Mouse (Mus musculus) kidney, postnatal 14 days (tissue): ENCODE data around the gene Creb3l1.

Source experiments
- DNase-seq: peaks from one replicate; pipeline ENCODE4 v3.0.0; 2022; ENCODE audit warnings: mixed read lengths

The Creb3l1 gene

DNA sequence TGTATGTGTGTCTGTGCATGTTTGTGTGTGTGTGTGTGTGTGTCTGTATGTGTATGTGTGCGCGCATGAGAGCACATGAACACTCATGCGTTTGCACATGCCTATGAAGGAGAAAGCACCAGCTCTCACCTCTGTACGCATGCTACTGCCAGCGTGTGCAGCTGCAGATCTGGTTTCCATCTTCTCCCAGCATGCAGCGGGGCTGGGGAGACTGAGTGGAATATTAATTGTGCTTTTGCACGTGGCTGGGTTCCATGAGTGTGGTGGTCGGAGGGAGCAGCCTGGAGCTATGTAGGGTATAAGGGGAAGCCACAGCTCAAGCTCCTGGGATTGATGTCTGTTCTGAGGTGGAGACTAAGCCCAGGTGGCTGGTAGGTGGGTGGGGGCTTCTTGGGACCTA, 6.3 kb upstream of the Creb3l1 start:
- DNase-seq: no peak

DNA sequence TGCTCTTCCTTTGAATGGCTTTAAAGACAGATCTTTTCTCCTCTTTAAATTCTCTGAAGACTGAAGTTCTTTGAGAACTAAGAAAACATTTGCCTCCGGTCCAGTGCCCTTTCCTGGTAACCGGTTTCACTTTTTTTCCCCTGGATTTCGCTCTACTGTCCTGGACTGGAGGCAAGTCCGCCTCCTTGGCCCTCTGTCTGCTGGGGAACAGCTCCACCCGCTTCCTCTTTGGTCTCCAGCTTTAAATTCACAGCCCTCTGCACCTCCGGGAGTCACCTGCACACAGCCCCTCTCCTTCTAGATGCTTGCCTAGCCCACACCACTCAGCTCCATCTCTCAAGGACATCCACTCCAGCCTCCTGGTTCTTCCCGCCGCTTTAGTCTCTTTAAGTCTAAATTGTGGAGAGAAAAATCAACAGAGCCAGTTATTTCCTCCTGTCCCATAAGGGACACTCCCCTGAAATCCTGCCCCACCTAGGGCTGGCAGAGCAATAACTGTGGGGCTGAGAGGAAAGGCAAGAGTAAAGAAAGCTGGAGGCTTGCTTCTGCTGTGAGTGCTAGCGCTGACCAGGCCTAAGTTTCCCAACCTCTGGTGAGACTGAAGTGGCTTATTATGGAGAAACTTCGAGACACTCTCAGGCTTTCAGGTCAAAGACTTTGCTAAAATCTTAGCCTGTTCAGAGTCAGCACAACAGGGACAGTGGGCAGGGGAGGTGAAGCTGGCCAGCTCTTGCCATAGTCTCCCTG, 5.3 kb upstream of the Creb3l1 start:
- DNase-seq: no peak

DNA sequence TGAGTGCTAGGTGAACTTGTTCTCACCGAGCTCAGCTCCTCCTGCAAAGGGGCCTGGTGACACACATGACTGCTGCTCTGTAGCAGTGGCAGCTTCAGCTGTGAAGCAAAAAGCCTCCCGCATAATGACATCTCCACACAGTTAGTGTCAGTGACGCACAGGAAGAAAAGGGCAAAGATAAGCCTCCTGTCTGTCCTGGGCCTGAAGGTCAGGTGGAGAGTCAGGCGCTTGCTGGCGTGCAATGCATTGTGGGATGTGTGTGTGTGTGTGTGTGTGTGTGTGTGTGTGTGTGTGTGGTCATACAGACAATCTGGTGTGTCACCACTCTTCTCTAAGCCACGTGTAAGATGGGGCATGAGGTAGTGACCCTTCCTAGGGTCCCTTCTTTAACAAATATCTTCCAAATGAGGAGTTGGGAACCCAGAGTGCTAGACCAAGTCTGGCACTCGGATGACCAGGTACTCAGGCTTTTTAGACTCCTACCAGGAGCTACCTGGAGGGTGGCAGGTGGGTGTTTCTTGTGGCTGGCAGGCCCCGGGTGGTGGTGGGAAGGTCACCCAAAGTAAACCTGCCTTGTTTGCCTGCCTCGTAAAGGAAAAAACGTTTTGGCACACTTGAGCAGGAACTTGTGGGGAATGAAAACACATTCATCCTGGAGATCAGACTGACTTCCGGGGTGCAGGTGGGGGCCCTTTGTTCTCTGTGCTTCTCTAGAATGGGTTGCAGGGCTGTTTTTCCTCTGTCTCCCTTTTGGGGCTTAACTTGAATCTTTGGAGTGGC, 3.7 kb upstream of the Creb3l1 start:
- DNase-seq: no peak

DNA sequence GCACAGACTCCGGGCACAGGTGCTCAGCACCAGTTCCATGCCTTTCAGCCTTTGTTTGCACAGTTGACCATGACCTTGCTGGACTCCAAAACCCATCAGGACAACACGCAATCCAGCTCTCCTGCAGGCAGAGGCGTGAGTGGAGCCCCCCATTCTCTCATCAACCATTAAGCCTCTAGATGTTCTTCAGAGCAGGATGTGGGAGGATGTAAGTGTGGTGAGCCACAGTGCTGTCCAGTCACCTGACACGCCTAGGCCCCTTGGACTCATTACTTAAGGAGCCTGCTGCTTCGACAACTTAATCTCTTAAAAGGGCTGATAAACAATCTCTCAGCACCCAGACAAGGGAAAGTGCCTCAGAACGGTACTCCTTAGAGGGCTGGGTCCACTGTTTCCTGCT, 1.7 kb upstream of the Creb3l1 start:
- no peak for DNase-seq

DNA sequence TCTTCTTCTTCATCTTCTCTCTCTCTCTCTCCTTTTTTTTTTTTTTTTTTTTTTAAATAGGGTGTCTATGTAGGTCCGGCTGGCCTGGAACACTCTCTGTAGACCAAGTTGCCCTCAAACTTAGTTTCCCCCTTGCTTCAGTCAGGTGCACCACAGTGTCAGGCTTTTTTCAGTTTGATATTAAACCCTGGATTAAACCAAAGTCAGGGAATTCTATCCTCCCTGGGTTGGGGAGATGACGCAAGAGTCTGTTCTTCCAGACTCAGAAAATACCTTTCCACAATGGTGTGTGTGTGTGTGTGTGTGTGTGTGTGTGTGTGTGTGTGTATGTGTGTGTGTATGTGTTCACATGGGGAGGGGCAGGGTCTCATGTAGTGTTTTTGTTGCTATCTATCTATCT, 900 bp upstream of the Creb3l1 start:
- no peak for DNase-seq

DNA sequence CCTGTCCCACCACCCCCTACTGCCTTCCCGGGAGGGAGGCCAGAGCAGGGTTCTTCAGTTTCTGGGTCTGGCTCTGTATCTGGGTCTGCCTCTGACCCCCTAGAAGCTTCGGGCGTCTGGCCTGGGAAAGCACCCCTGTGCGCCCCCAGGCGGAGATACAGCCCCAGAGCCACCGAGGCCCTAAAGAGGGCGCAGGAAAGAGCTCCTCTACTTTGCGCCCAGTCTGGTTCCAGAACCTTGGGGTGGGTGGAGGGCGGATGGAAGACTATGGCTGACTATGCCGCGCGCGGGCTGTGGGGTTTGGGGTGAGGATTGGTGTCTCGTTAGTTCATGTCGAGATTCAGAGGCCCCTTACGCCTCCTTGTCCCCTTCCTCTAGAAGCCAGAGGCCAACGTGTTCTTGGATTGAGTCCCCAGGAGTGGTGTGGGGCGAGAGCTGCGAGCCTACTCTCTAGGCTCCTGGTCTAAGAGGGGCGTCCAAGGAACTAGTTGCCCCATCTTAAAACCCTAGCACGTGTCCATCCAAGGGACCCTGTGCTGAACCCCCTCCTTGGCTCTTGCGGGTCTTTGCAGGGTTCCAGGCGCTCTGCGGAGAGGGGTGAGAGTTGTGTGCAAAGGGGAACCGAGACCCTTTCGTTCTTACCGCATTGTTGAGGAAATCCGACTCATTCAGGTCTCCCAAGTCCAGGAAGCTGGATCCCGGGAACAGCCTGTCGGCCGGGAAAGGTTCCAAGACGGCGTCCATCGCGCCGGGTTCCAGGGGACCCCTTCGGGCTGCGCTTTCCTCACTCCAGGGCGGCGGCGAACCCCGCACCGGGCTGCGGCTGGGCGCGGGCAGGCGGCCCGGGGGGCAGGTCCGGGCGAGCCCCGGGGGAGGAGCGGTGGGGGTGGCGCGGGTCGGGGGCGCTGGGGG, 684 bp downstream of the Creb3l1 start:
- DNase-seq: peak; percentile 64

DNA sequence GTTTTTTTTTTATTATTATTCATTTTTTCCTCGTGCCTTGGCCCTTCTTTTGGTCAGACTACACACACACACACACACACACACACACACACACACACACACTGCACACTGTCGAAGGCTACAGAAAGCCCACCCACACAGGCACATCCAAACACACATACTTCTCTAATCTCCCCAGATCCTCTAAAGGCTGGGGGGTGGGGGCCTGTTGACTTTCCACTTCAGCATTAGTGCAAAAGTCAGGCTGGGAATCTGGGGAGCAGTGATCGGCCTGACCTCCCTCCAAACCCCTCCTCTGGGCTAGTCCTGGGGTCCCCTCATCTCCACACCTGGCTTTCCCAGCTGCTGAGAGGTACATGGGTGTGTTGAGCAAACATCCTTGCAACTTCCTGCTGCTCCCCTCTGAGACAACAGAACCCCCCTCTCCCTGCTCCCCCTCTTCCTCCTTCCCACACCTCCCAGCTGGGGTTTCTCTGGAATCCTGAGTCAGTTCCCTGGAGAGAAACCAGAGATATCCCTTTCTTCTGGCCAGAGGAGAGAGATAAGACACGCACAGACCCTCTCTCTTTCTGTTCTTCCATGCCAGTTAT, 3.5 kb downstream of the Creb3l1 start:
- peak; percentile 34 for DNase-seq

DNA sequence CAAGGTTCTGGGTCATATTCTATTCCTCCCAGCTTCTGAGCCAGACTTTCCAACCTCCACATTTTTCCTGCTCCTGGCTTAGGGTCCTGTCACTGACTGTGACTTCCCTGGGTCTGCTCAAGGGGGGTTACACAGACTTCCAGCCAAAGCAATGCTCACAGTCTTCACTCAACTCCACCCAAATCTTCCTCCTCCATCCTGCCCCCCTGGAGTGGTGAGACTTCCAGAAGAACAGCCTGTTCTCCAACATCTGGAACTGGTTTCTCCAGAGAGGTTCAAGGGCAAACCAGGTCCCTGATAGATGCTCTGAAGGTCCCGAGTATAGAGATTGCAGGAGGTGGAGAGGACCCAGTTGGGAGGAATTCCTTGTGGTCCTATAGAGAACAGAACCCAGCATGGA, 6.9 kb downstream of the Creb3l1 start:
- DNase-seq: no peak

DNA sequence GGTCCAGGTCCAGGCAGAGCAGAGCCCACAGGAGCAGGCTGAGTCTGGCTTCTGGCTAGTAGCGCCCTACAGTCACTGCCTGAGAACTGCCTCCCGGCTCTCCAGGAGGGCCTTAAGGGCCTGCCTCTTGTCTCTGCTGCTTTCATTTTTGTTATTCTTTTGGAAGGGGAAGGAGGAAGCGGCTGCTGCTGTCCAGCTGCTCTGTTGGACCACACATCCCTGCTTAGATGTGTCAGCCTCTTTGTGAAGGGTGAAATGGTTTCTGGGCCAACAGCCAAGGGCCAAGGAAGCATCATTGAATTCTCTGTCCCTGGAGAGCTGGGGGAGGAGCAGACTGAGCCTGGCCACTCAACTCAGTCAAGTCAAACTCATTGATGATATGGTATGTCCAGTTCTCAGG, 7.3 kb downstream of the Creb3l1 start:
- peak; percentile 90 for DNase-seq

DNA sequence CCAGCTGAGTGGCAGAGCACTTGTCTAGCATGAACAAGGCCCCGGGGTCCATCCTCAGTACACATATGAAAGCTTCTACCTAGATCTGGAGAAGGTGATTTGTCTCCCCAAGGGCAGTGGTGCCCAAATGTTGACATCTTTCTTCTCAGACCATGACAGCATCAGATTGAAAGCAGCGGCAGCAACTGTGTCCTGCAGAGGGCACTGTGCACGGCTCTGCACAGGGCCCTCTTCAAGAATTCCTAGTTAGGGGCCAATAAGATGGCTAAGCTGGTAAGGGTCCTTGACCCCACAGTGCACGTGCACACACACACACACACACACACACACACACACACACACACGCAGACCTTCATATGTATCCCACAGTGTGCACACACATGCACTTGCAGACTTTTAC, 9.4 kb downstream of the Creb3l1 start:
- DNase-seq: no peak

DNA sequence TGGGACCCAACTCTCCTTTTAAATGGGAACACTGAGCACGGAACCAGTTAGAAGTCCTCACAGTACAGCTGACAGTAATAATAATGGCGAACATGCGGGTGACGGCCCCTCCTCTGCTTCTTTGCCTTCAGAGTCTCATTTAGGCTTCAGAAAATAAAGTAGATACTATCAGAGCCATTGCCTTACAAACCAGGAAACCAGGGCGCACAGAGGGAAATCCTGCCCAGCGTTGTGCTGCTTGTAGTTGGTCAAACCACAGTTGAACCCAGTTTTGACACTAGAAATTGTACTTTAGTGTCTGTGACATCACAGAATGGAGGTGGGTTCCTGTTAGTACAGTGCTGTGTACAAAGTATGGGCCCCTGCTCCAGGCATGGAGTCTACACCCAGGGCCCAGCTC, 10.1 kb downstream of the Creb3l1 start:
- no peak for DNase-seq

DNA sequence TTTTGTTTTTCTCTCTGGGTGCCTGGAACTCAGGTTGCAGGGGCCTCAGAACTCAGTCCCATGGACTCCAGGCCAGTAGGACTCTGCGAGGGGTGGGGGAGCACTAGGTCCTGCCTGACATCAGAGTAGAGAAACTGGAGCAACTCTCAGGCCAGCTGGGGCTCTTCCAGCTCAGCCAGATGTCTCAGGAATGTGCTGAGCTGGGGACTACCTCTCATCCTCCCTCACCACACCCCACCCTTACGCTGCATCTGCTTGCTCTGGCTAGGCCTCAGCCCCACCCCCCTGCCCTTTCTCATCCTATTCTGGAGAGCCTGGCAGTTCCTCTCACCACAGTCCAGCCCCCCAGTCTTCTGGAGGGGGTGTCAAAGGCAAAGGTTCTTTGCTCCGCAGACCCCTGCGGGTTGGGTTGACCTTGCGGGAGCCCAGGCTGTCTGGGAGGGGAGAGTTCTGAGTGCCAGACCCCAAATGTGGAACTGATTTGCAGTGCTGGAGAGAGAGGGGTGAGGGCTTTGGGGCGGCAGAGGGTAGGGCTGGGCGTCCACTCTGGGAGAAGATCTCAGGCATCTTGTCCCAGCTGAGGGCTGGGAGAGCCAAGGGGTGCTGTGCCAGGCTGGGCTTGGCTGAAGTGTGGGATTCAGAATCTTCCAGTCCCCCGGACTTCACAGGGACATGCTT, 11.4 kb downstream of the Creb3l1 start:
- peak; percentile 89 for DNase-seq

DNA sequence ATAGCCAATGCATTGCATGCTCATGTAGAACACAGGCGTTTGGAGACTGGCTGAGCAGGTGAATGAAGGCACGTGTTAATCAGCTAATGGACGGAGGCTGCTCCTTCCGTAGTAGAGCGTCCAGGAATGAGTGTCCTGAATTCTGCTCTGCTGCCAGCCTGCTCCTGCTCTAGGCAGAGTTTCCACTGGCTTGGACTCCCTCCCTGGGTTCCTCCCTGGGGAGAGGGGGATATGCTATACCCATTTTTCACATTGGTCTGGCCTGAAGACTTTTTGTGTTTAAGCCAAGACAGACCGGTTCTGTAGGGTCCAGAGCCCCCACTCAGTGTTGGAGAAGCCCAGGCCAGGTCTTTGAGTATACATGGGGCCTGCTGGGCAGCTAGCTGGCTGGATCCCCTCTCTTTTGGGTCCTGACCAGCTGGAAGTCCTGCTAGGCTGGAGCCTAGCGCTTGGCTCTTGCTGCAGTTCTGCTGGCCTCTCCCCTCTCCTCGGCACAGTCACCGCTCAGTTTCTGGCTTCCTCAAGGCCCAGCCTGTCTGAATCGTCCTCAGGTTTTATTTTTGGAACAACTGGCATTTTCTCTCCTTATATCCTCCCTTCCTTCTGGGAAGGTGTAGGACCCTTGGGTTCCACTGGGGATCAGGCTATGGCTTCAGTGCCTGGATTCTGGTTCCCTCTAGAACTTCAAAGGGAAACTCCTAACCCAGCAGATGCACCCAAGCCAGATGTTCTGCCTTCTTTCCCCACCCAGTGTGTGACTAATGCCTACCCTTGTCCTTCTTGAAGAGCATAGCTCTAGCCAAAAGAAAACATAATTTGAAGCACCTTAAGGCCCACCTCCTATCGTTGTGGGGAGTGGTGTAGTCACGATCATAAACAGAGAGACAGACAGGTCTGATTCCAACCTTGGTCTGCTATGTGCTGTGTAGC, 12.6 kb downstream of the Creb3l1 start:
- DNase-seq: peak; percentile 22

DNA sequence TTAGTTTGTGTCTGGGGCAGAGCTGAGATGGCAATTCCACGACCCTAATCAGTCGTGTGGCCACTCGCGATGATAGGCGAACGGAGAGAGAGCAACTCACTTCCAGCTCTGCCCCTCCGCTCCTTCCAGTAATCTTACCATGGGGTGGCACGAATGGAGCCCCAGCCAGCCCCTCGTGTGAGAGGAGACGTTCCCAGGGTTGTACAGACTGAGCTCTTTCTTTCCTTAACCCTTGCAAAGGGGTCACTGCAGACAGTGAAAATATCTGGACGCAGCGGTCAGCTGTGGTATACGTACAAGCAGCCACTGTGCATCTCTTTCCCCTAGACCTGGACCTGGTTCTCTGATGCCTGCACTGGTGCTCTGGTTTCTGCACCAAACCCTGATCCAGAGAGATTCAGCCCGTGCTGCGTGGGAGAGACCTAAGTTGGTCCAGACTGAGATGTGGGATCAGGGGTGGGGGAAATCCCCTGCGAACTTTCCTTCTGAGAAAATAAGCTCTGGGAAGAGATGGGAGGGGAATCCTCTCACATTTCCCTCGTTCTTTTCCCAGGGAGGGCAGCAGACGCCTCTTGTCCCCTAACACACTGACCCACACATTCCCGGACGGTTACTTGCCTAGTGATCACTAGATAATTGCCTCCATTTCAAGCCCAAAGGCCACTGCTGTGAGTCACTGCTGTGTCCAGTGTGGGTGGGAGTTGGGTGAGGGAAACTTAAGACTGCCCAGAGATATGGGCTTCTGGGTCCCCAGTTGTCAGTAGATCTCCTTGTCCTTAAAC, 15.5 kb downstream of the Creb3l1 start:
- no peak for DNase-seq

DNA sequence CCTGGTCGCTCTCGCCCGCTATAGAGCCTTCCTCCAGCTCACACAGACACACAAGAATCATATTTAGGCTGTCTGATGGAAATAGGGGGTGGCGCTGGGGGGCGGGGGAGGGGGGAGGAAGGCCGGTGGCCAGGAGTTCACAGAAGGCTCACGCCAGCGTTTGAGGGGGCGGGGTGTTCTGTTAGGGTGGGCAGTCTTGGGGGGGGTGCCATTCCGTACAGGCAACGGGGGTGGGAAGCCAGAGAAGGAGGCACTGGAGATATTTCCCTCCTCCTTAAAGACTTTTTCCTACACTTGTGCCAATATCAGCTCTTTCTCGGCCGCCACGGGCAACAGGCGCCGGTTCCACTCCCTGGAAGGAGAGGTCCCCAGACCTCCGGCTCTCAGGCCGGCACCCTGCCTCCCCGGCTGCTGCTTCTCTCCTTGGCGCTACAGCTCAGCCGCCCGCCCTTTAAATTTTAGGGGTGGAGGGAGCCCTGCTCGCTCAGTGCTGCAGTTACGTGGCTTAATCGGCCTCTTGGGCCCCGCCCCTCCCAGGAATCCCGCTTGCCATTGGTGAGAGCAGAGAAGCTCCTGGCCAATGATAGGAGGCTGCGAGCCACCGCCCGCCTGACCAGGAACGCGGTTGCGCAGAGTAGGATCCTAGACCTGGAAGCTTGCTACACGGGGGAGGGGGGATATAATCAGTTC, 16.2 kb downstream of the Creb3l1 start:
- DNase-seq: peak; percentile 98

DNA sequence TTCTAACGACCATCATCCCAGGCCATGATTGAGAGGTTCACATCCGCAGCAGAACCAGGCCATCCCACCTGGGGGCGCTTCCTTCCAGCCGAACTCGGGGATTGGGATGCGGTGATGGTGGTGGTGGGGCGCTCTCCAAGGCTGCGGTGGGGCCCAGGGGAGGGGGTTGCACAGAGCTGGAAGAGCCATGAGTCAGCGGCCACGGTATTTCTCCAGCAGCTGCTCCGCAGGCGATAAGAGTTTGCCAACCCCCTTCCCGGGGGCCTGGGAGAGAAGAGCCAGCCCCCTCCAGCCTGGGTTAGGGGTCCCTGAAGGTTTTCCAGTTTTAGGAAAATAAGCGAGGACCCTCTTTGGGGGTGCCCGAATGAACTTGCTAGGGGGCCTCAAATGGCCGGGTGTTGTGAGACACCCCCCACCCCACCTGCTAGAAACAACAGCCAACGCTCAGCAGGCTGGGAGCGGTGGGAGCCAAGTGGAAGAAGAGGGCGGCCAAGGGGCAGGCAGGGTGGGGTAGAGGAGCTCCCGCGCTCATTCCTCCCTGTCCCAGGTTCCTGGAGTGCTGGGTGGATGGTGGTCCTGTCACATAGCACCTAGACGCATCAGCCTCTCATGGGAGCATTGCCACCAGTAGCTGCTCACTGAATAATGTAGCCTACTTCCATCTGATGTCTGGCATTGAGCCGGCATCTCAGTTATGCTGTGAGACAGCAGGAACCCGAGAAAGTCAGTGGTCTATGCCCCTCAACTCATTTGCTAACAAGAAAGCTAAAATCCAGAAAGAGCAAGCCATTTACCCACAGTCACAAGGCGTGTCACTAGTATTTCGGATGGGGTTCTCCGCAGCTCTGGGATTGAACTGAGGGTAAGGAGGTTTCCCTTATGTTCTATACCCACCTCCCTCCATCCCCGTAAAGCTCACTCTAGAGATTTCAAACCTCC, 17.1 kb downstream of the Creb3l1 start:
- no peak for DNase-seq

DNA sequence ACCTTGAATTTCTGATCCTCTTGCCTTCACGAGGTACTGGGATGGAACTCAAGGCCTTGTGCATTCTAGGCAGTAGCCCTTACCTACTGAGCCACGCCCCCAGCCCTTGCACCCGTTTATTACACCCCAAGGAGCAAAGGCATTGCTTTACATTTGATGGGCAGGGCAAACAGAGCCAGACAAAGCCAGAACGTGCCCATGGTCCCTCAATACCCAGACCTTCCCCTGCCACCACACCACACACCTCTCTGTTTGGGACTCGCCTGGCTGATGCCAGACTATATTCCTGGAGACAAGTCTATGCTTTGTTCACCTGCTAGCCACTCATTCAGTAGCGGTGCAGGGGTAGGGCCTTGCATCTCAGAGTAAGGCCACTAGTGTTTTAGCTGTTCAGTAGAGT, 17.8 kb downstream of the Creb3l1 start:
- DNase-seq: no peak

DNA sequence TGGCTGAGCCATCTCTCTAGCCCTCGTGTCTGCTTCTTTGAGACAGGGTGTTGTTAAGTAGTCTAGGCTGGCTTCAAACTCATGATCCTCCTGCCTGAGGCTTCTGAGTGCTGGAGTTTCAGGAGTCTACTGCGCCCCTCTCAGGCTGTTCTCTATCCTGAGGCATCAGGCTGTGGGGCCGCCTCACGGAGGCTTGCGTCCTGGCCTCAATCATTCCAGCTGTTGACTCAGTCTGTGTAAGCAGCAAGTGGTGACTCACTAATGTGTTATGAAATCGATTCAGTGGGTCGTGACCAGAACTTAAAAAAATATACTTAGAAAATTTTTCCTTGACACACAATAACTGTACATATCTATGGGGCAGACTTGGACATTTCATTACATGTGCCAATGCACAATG, 19.7 kb downstream of the Creb3l1 start:
- no peak for DNase-seq
